Comparison of ENCODE assay signal across 16 mouse cellular contexts in the genomic region with DNA sequence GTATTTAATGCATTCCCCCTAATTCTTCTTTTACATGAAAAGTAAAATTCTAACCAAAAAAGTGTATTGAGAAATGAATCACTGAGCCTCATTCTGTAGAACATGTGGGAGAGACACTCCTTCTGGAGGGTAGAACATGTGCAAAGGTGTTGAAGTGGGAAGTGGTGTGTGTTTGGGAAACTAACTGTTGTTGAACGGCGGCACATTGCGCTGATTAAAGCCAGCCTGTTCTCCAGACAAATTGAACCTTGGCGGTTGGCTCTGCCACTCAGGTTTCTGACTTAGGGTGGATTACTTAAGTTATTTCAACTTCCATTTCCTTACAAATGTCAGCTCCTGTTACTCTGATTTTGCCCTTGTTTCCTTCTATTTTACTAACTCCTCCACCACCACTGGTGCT.
"Had no signal": no experiment of that assay in that cellular context is flagged by ENCODE, and none has a peak within 500 bp of the region (broad histone marks: within the 10 kb centered on the region; RNA-seq: fewer than 3 reads in every experiment).

No protein-coding gene starts in this region.

- ATAC-seq: intestine, postnatal 0 days; liver, postnatal 0 days; midbrain, embryonic 16.5 days had no signal

- H3K36me3 ChIP-seq: lung, embryonic 15.5 days; midbrain, embryonic 12.5 days; neural tube, embryonic 13.5 days had no signal

- H3K9ac ChIP-seq: liver, postnatal 0 days; lung, embryonic 15.5 days; midbrain, embryonic 12.5 days; neural tube, embryonic 13.5 days had no signal

- H3K27me3 ChIP-seq: lung, embryonic 15.5 days; midbrain, embryonic 12.5 days; neural tube, embryonic 13.5 days had no signal

- H3K4me2 ChIP-seq: lung, embryonic 15.5 days; midbrain, embryonic 12.5 days; neural tube, embryonic 13.5 days had no signal

- H3K9me3 ChIP-seq: lung, embryonic 15.5 days; midbrain, embryonic 12.5 days; neural tube, embryonic 13.5 days had no signal

- H3K4me3 ChIP-seq: lung, embryonic 15.5 days; midbrain, embryonic 12.5 days; neural tube, embryonic 13.5 days had no signal

- H3K4me1 ChIP-seq: midbrain, embryonic 12.5 days; neural tube, embryonic 13.5 days had no signal

- H3K27ac ChIP-seq: lung, embryonic 15.5 days; macrophage; midbrain, embryonic 12.5 days; neural tube, embryonic 13.5 days had no signal

- DNase-seq: kidney, adult 8-10 months; kidney, postnatal 25 days; layer of hippocampus, adult 9-11 months; left cerebral cortex, postnatal 4 days; liver, postnatal 0 days; lung, postnatal 14 days; retina, postnatal 1 day; right cerebral cortex, postnatal 14 days; thymus, adult 18-20 months; thymus, postnatal 14 days had no signal
